Mouse (Mus musculus): ENCODE results near the gene Defb22. TPM values are rescaled to one million over a fixed set of nuclear protein-coding genes. Genes with fewer than 3 reads are reported as not detected.

Gene Defb22
- polyA plus RNA-seq, 1 experiment = not detected

DNA sequence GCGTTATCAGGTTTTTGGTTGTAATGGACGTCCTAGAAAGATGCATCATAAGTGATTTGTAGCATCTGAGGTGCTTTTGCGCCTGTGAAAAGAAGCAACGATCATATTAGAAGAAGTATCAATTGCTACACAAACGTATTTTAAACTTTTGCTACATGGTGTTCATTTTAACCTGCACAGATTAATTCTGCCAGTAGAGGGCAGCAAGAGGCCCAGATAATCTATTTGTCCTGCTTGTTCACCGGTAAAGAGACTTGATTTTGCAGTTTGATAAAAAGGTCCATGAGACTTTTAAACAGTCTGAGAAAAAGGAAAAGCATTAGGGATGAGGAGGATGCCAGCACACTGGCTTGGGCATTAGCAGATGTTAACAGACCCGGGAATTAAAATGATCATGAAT lies 19.0 kb downstream of the Defb22 start:
- Histone ChIP-seq H3K27me3 (ENCODE audit: control insufficient read depth, insufficient read depth, insufficient read length) (no peaks in the 10 kb centered on the region), H3K36me3 (ENCODE audit: control insufficient read depth, insufficient read depth) (no peaks in the 10 kb centered on the region), H3K4me2 (ENCODE audit: low read depth) (peak overlapping the region; percentile 60), H3K79me2 (ENCODE audit: control insufficient read depth, insufficient read depth) (no peaks in the 10 kb centered on the region), H3K4me3 (no peak overlapping the region), H3ac (ENCODE audit: control insufficient read depth, insufficient read length) (no peak overlapping the region)
- no peak for TF ChIP-seq POLR2AphosphoS2 (IDR thresholded peaks at IDR 0.05; ENCODE audit: insufficient read length, low read depth)
- TF ChIP-seq MYOD1 (IDR thresholded peaks at IDR 0.05; ENCODE audit: control insufficient read depth in 1 of 3, insufficient read length in 2 of 3, low read depth in 2 of 3) = no peak
- no peak for TF ChIP-seq E2F4 (IDR thresholded peaks at IDR 0.05; ENCODE audit: insufficient read depth)
- TF ChIP-seq TCF12 (IDR thresholded peaks at IDR 0.05; ENCODE audit: insufficient read depth, poor library complexity, severe bottlenecking) = no peak
- TF ChIP-seq MYOG (IDR thresholded peaks at IDR 0.05; ENCODE audit: control insufficient read depth in 1 of 3, insufficient read depth in 1 of 3, insufficient read length in 2 of 3, low read depth in 2 of 3) = no peak
- no peak for TF ChIP-seq CEBPB (IDR thresholded peaks at IDR 0.05; ENCODE audit: insufficient read depth, poor library complexity, severe bottlenecking)
- no peak for TF ChIP-seq TCF3 (IDR thresholded peaks at IDR 0.05; ENCODE audit: insufficient read length, low read depth)
- no peak for TF ChIP-seq REST (IDR thresholded peaks at IDR 0.05; ENCODE audit: insufficient read depth, insufficient read length)
- no peak for TF ChIP-seq SRF (IDR thresholded peaks at IDR 0.05; ENCODE audit: control insufficient read depth, insufficient read length, low read depth)
- TF ChIP-seq MAX (IDR thresholded peaks at IDR 0.05; ENCODE audit: low read depth) = no peak
- TF ChIP-seq POLR2A (IDR thresholded peaks at IDR 0.05; ENCODE audit: insufficient read length, low read depth) = no peak
- no peak for TF ChIP-seq USF1 (IDR thresholded peaks at IDR 0.05; ENCODE audit: low read depth)

DNA sequence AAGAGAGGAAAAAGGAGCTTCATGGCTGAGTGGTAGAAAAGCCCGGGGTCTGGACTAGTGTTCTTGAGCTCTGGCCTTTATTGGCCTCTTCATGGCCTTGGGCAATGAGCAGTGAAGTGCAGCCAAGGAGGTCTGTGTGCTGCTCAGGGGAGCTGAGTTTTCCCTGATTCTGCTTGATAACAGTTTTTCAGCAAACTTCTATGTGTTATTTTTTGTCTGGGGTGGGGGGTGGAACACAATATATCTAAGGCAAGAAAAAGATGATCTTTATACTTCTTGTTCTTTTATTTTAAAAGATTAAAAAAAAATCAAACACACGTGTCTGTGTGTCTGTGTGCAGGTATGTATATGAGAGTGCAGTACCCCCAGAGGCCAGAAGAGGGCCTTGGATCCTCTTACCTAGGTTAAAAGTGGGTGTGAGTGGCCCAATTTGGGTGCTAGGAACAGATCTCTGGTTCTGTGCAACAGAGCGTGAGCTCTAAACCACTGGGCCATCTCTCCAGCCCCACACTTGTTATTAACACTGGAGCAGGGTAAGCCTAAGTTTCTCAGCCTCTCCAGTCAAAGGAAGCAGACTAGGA lies 25.3 kb downstream of the Defb22 start, which contains the start of gene Defb23:
Gene Defb23, minus strand, starts transcription at position 51 of the 581 bp plus-strand sequence.
- TF ChIP-seq USF1 (IDR thresholded peaks at IDR 0.05; ENCODE audit: low read depth) (no peak), E2F4 (IDR thresholded peaks at IDR 0.05; ENCODE audit: insufficient read depth) (no peak), POLR2AphosphoS2 (IDR thresholded peaks at IDR 0.05; ENCODE audit: insufficient read length, low read depth) (no peak), REST (IDR thresholded peaks at IDR 0.05; ENCODE audit: insufficient read depth, insufficient read length) (no peak), CEBPB (IDR thresholded peaks at IDR 0.05; ENCODE audit: insufficient read depth, poor library complexity, severe bottlenecking) (no peak), MYOG (IDR thresholded peaks at IDR 0.05; ENCODE audit: control insufficient read depth in 1 of 3, insufficient read depth in 1 of 3, insufficient read length in 2 of 3, low read depth in 2 of 3) (no peak), SRF (IDR thresholded peaks at IDR 0.05; ENCODE audit: control insufficient read depth, insufficient read length, low read depth) (no peak), TCF12 (IDR thresholded peaks at IDR 0.05; ENCODE audit: insufficient read depth, poor library complexity, severe bottlenecking) (no peak)
- H3K79me2 ChIP-seq (ENCODE audit: control insufficient read depth, insufficient read depth) = no peaks in the 10 kb centered on the region
- H3K4me2 ChIP-seq (ENCODE audit: low read depth) = no peak within 1 kb of the TSS
- H3ac ChIP-seq (ENCODE audit: control insufficient read depth, insufficient read length) = no peak within 1 kb of the TSS
- peaks cover 5% of the 10 kb centered on the region for H3K27me3 ChIP-seq (ENCODE audit: control insufficient read depth, insufficient read depth, insufficient read length)
- H3K36me3 ChIP-seq (ENCODE audit: control insufficient read depth, insufficient read depth) = no peaks in the 10 kb centered on the region
- no peak within 1 kb of the TSS for H3K4me3 ChIP-seq

DNA sequence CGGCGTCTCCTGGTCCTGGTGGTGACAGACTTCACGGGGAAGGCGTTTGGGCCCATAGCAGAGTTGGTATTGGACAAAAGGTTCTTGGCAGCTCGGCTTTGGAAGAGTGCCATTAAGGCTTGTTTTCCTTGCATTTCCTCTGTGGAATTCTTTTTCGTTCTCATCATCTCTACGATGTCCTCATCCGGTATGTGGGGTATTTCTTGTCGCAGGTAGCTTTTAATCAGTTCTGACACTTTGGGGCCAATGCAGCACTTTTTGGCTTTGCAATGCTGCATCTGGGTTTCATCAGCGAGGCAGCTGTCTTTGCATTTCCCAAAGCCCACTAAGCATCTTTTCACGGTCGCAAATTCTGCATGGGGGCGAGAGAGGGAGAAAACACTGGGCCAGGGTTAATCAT lies 30.7 kb downstream of the Defb22 start:
- Histone ChIP-seq H3K79me2 (ENCODE audit: control insufficient read depth, insufficient read depth) (no peaks in the 10 kb centered on the region), H3K4me2 (ENCODE audit: low read depth) (peak overlapping the region; percentile 18), H3K4me3 (no peak overlapping the region), H3ac (ENCODE audit: control insufficient read depth, insufficient read length) (no peak overlapping the region), H3K27me3 (ENCODE audit: control insufficient read depth, insufficient read depth, insufficient read length) (peaks cover 5% of the 10 kb centered on the region), H3K36me3 (ENCODE audit: control insufficient read depth, insufficient read depth) (no peaks in the 10 kb centered on the region)
- no peak for TF ChIP-seq TCF12 (IDR thresholded peaks at IDR 0.05; ENCODE audit: insufficient read depth, poor library complexity, severe bottlenecking)
- TF ChIP-seq CEBPB (IDR thresholded peaks at IDR 0.05; ENCODE audit: insufficient read depth, poor library complexity, severe bottlenecking) = peak; percentile 31; the same call in 1 of the 2 replicates
- TF ChIP-seq E2F4 (IDR thresholded peaks at IDR 0.05; ENCODE audit: insufficient read depth) = no peak
- no peak for TF ChIP-seq REST (IDR thresholded peaks at IDR 0.05; ENCODE audit: insufficient read depth, insufficient read length)
- no peak for TF ChIP-seq MAX (IDR thresholded peaks at IDR 0.05; ENCODE audit: low read depth)
- TF ChIP-seq POLR2AphosphoS2 (IDR thresholded peaks at IDR 0.05; ENCODE audit: insufficient read length, low read depth) = no peak
- TF ChIP-seq TCF3 (IDR thresholded peaks at IDR 0.05; ENCODE audit: insufficient read length, low read depth) = no peak

DNA sequence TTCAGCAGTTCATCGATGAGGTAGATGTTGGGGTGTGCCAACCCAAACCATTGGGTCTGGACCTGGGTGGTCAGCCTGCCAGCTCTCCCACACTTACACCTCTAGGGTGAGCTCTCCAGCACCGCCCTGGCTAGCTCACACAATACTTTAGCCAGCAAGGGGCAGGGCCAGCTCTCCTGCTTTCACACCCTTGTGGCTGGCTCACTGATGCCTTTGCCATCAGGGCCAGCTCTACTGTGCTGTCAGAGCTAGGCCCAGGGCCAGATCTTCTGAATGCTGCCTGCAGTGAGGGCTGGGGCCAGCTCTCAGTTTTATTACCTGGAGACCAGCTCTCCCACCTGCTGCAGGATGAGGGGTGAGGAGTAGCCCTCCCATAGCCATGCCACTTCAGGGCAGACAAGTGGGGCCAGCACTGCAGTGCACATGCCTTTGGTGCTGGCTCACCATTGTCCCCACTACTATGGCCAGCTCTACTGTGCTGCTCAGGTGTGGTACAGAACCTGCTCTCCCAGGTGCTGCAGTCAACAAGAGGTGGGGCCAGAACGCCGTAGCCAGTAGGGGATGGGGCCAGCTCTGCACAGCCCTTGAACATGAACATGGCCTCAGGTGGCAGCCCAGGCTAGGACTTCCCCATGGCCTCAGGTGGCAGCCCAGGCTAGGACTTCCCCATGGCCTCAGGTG lies 37.7 kb downstream of the Defb22 start:
- Histone ChIP-seq H3K4me2 (ENCODE audit: low read depth) (no peak overlapping the region), H3K79me2 (ENCODE audit: control insufficient read depth, insufficient read depth) (no peaks in the 10 kb centered on the region), H3K36me3 (ENCODE audit: control insufficient read depth, insufficient read depth) (no peaks in the 10 kb centered on the region), H3ac (ENCODE audit: control insufficient read depth, insufficient read length) (no peak overlapping the region), H3K4me3 (no peak overlapping the region), H3K27me3 (ENCODE audit: control insufficient read depth, insufficient read depth, insufficient read length) (peaks cover 8% of the 10 kb centered on the region)
- TF ChIP-seq SRF (IDR thresholded peaks at IDR 0.05; ENCODE audit: control insufficient read depth, insufficient read length, low read depth) (no peak), TCF12 (IDR thresholded peaks at IDR 0.05; ENCODE audit: insufficient read depth, poor library complexity, severe bottlenecking) (no peak), POLR2AphosphoS2 (IDR thresholded peaks at IDR 0.05; ENCODE audit: insufficient read length, low read depth) (no peak)

DNA sequence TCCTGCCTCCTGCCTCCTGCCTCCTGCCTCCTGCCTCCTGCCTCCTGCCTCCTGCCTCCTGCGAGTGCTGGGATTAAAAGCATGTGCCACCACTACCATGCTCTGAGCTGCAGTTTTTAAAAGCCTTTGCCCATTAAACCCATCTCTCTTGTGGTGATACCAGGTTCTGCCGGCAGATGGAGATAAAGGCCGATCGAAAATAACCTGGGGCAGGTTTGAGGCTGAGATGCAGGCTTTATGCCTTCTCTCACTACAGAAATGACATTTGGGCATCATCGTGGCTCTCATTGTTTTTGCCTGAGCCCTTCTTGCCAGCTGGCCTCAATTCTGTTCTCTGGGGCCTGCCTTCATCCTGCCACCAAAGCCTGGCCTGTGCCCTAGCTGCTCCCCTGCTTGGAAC lies 39.7 kb downstream of the Defb22 start:
- Histone ChIP-seq H3ac (ENCODE audit: control insufficient read depth, insufficient read length) (no peak overlapping the region), H3K79me2 (ENCODE audit: control insufficient read depth, insufficient read depth) (no peaks in the 10 kb centered on the region), H3K27me3 (ENCODE audit: control insufficient read depth, insufficient read depth, insufficient read length) (peaks cover 10% of the 10 kb centered on the region), H3K4me3 (no peak overlapping the region), H3K4me2 (ENCODE audit: low read depth) (no peak overlapping the region), H3K36me3 (ENCODE audit: control insufficient read depth, insufficient read depth) (no peaks in the 10 kb centered on the region)
- TF ChIP-seq MAX (IDR thresholded peaks at IDR 0.05; ENCODE audit: low read depth) (no peak), MYOG (IDR thresholded peaks at IDR 0.05; ENCODE audit: control insufficient read depth in 1 of 3, insufficient read depth in 1 of 3, insufficient read length in 2 of 3, low read depth in 2 of 3) (no peak), CEBPB (IDR thresholded peaks at IDR 0.05; ENCODE audit: insufficient read depth, poor library complexity, severe bottlenecking) (no peak), REST (IDR thresholded peaks at IDR 0.05; ENCODE audit: insufficient read depth, insufficient read length) (no peak), POLR2AphosphoS2 (IDR thresholded peaks at IDR 0.05; ENCODE audit: insufficient read length, low read depth) (no peak), TCF12 (IDR thresholded peaks at IDR 0.05; ENCODE audit: insufficient read depth, poor library complexity, severe bottlenecking) (no peak), SRF (IDR thresholded peaks at IDR 0.05; ENCODE audit: control insufficient read depth, insufficient read length, low read depth) (no peak)

Measured in myocyte (in vitro differentiated cells).